In genomic region chr4:101564746-101565417, GRCm38 (mm10) we compare ENCODE assay signal across 18 mouse cellular contexts.
"Had no signal": no experiment of that assay in that cellular context is flagged by ENCODE, and none has a peak within 500 bp of the region (broad histone marks: within the 10 kb centered on the region; RNA-seq: fewer than 3 reads in every experiment).

No protein-coding gene starts in this region.

- ATAC-seq: midbrain, embryonic 16.5 days had no signal

- H3K27ac ChIP-seq: midbrain, embryonic 10.5 days; midbrain, embryonic 12.5 days; neural tube, embryonic 13.5 days; neural tube, embryonic 15.5 days had no signal

- DNase-seq: lung, embryonic 14.5 days; lung, postnatal 10 days; lung, postnatal 4 days; midbrain, embryonic 14.5 days; retina, postnatal 1 day; right cerebral cortex, adult 18-20 months; right cerebral cortex, postnatal 25 days; right cerebral cortex, postnatal 4 days; spleen, adult 18-20 months; thymus, adult 18-20 months; thymus, postnatal 14 days; thymus, postnatal 36 days had no signal

- H3K4me3 ChIP-seq: midbrain, embryonic 10.5 days; midbrain, embryonic 12.5 days; myocyte; neural tube, embryonic 13.5 days; neural tube, embryonic 15.5 days had no signal
